Mouse (Mus musculus): ENCODE measurements around the gene Morn2.
"Not testable (repeated sequence)": the region's sequence is repeated elsewhere in the genome, so short reads cannot be mapped to it uniquely, and the experiment has no call there.

Gene Morn2
- long read RNA-seq, experiment 1, transcript Morn2-202 (5 exons, 656 nt), result major isoform, 13 of 14 reads
- long read RNA-seq, experiment 1, partial matches to known transcripts, result 0 of 14 reads
- long read RNA-seq, experiment 1, other reads (novel, unspliced or antisense), result 1 of 14 reads
- long read RNA-seq, experiment 2, transcript Morn2-202 (5 exons, 656 nt), result major isoform, 18 of 19 reads
- long read RNA-seq, experiment 2, partial matches to known transcripts, result 0 of 19 reads
- long read RNA-seq, experiment 2, other reads (novel, unspliced or antisense), result 1 of 19 reads

GRCm38 (mm10) chr17:80290074-80290657 lies at the start of gene Morn2, which contains the start of gene Dhx57:
Morn2 (plus strand) TSS chr17:80290203.
Dhx57 (minus strand) TSS chr17:80290476.
- intact Hi-C loops (cut with DNase I), result no loop called here

DNA sequence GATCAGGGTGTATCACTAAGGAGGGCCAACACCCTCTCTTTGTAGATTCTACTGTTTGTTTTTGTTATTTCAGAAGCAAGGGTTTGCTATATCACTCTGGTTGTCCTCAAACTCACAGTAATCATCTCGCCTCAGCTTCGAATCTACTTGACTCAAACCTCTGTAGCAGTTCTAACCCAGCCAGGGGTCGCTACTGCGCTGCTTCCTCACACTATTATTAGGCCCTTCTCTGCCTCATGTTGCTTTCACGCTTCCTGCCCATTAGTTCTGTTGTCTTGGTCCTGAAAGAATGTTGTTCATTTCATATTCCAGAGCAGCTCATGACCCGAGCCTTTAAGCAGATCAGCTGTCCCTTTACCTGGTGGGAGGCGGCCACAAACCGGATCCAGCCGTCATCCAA lies 48.4 kb upstream of the Morn2 start:
- intact Hi-C loops (cut with DNase I), result no loop called here

- intact Hi-C loops (cut with DNase I), result no loop called here
Observed at GRCm38 (mm10) chr17:80243116-80243515, 46.9 kb upstream of the Morn2 start.

DNA sequence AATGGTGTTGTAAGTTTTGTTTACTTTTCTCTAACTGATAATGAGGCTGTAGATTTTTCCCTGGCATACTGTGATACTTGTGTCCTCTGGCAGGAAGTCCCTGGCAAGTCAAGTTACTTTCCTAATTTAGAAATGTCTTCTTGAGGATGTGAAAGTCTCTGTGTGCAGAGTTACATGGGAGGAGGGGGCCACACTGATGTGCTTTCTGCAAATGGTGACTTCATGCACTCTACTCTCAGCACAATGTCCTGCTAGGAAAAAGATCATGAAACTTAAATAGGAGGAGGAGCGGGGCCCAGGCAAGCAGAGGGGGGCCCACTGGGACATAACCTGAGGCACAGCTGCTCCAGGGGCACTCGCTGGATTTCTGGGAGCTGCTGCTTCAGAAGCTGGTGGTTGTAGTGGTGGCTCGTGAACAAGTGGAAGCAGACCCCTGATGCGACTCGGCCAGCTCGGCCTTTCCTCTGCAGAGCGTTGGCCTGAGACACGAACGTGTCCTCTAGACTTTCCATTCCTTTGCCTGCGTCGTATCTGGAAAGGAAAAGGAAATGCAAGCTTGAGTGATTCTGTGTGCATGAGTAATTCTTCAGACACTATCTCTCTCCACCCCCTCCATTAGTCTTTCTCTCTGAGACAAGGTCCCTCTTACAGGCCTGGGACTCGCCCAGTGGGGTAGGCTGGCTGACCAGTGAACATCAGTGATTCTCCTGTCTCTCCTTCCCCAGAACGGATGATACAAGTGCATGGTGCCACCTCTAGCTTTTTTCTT lies 37.1 kb upstream of the Morn2 start:
- intact Hi-C loops (cut with DNase I), result no loop called here

GRCm38 (mm10) chr17:80254421-80254820 lies 35.6 kb upstream of the Morn2 start:
- intact Hi-C loops (cut with DNase I), result no loop called here

DNA sequence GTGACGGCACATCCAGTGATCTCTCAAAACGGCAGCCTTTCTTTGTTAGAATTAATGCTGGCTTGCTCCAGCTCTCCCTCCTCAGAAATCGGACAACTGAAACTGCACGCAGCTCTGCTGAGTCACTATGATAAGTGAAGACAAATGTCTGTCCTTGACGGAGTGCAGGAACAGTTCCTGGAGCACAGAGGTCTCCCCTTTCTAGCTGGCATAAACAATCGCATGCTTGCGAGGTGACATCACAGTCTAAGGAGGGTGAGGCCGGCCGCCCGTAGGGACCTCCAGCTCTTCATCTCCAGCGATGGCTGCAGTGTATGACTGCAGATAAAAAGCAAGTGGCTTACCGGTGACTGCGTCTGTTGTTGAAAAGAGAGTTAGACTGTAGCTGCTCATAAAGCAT lies 34.8 kb upstream of the Morn2 start:
- intact Hi-C loops (cut with DNase I), result no loop called here

DNA sequence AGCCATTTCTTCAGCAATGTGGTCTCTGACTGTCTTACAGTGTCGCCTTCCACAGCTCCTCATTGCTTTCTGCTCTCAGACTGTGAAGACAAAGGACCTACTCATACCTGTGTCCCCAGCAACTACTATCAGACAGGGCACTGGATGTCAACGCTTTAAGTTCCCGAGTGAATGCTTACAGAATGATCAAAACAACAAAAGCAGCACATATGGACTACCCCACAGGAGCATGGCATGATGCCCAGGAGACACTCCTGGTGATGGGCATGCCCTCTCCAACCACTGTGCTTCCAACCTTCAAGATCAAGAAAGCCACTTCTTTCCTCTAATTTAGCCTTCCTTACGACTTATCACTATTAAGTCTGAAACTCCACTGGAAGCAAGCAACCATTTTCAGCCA lies 22.9 kb upstream of the Morn2 start:
- intact Hi-C loops (cut with DNase I), result no loop called here

GRCm38 (mm10) chr17:80268151-80268550 lies 21.9 kb upstream of the Morn2 start:
- intact Hi-C loops (cut with DNase I), result no loop called here

DNA sequence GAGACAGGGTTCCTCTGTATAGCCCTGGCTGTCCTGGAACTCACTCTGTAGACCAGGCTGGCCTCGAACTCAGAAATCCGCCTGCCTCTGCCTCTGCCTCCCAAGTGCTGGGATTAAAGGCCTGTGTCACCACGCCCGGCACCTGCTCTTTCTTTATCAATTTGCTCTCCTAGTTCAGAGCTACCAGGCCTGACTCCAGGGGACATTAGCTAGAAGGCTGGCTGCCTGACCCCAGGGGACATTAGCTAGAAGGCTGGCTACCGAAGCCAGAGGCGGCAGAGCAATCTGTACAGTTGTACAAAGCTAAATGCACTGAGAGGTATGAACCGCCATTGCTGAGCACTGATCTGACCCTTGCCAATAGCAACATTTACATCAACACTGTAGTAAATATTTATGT lies 19.4 kb upstream of the Morn2 start:
- intact Hi-C loops (cut with DNase I), result not testable (repeated sequence)

DNA sequence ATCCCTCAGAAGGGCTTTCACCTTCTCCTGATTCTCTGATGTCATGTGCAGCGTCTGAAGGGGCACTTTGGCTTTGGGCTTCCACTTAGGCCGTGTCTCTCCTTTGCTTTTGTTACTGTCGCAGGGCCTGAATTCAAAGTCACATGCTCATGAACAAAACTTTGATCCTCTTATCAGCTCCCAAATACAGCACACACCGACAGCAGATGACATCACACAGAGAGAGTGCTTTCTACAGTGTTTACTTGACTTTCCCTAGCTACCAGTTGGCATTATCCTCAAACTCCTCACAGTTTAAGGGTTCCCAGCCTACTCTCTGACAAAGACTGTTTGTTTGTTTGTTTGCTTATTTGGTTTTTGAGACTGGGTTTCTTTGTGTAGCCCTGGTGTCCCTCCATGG lies 11.7 kb upstream of the Morn2 start:
- intact Hi-C loops (cut with DNase I), result no loop called here

DNA sequence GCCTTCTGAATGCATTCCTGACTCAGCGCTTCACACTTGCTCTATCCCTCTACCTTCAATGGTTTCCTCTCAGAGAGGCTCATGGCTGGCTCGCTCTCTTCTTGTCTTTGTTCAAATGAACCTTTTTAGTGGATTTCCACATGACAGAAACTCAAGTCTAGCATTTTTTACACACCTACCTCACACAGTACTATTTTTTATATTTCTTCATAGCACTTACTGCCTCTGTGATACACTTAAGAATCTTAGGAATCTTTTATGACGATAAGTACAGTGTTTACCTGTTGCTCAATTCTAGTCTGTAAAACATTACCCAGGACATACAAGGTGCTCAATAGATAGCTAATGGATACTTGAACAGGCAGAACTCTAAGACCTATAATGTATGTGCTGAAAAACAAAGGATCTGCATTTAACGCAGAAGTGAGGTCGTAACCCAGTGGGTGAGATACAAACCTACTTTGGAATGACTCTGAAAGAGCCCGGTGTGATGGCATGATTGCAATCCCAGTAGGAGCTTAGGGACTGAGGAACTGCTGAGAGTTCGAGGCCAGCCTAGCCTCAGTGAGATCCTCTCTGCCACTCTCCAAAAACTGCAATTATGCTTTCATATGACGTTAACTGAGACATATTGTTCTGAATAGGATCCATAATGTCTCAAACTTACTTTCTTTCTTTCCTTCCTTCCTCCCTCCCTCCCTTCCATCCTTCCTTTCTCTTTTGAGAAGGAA lies 10.5 kb upstream of the Morn2 start:
- intact Hi-C loops (cut with DNase I), result loop anchor here (5.0 kb wide), 1 partner anchor 283 kb away; no protein-coding TSS in a partner anchor

DNA sequence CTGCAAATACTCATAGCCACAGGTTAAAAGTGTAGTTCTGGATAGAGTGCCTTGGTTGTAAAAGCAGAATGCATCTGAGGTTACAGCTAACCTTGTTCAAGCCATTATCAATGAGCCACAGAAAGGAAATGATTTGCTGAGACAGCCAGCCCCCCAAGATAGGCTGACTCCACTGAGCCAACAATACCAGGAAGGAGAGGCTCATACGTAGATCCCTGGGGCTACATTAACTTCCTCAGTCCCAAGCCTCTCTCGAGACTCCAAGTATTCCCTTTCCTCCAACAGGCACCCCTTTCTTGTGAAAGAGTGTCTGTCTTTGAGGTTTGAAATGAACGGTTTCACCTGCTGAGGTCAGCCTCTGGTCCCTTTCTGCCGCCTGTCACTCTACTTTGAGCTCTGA lies 5.6 kb upstream of the Morn2 start:
- intact Hi-C loops (cut with DNase I), result loop anchor here (5.0 kb wide), 1 partner anchor 278 kb away; no protein-coding TSS in a partner anchor

DNA sequence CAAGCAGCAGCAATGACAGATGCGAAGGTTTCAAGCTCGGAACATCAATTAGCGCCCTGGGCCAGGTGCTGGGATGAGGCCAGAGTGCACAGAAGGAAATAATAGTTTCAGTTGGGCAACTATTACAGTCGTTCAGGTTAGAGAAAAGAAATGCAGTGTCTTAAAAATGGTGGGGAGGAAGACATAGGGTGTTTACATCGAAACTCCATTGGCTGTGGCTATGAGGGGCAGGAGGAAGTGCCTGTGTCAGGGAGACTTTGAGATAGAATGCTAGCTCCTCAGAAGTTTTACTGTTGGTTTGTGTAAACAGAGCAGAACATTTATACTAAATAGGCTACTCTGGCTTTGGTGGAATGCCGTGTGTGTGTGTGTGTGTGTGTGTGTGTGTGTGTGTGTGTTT lies 2.0 kb upstream of the Morn2 start:
- intact Hi-C loops (cut with DNase I), result no loop called here

DNA sequence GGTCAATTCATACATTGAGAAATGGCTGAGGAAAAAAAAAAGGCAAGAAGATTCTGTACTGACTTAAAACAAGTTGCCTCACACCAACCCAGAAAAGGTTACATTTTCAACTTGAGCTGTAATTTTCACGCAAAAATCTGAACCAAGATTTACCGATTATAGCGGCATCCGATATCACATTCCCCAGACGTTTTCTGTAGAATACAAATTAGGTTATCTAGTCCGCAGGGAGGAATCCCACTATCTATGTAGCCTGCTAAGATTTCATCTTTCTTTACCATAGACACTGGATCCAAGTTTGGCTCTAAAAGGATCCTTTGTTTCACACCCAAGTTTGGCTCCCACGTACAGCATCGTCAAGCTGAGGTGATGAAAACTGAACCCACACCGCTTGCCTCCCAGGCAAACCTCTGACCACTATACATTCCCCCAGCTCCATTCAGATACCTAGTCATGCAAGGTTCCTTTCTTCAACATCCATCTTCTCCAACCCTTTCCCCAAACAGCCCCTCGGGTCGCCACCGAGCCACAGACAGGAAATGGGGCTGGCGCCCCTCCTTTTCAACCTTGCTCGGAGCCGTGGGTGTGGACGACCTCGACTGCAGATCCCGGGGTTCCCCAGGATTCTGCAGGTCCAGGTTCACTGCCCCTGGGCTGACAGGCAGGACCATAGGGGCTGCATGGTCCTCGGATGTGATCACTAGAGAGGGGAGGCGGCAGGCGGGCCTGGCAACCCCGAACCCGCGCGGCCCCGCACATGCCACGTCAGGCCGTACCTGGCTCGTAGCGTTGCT lies 526 bp upstream of the Morn2 start:
- intact Hi-C loops (cut with DNase I), result no loop called here

DNA sequence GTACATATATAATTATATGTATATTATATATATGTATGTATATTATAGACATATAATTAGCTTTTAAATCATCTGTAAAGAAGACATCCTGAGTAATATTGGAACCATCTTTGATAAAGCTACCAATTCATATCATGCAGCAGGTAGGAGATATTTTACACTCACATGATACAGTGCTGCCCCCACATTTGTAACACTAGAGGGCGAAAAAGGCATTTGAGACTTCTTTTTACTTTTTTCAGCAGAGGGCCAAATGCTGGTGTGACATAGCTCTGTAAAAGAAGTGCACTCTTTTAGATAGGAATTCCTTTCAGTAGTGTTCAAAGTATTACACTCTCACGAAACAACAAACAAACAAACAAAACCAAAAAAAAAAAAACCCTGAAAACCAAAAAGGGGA lies 1.1 kb downstream of the Morn2 start:
- intact Hi-C loops (cut with DNase I), result no loop called here

GRCm38 (mm10) chr17:80295258-80295657 lies 5.3 kb downstream of the Morn2 start:
- intact Hi-C loops (cut with DNase I), result no loop called here

DNA sequence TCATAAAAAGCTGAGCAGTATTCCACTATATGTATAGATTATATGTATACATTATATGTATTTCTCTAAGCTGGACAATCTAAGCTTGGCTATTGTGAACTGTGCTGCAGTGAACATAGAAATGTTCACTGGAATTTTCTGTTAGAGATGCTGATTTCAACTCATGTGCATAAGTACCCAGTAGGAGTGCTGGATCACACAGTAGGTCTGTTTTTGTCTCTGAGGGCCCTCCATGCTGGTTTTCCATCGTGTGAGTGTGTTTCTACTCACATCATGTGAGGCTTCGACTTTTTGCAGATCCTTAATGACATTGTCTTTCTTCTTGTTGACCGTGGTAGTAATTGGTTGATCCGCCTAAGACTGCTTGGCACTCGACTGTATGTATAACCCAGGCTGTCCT lies 8.8 kb downstream of the Morn2 start:
- intact Hi-C loops (cut with DNase I), result no loop called here

GRCm38 (mm10) chr17:80307251-80307650 lies 17.2 kb downstream of the Morn2 start, which contains the start of gene Arhgef33:
Arhgef33 (plus strand) TSS chr17:80307407.
- intact Hi-C loops (cut with DNase I), result no loop called here

- intact Hi-C loops (cut with DNase I), result no loop called here
Observed at GRCm38 (mm10) chr17:80311761-80312160, 21.8 kb downstream of the Morn2 start.

DNA sequence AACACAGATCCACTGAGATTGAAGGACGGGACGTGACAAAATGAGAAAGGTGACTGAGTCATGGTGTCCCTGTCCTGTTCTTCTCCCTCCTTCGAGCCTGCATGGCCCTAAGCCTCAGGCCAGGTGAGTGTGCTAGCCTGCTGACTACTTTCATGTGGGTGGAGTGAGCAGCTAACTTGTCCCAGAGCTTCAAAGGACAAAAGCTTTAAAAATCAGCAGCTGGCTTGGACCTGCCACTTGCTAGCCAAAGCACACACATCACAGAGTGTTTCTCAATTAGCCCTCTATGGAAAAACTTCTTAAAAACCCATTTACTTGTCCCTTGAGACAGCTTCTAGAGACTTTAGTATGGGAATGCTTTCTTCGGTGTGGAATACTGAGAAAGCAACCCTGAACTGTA lies 22.4 kb downstream of the Morn2 start:
- intact Hi-C loops (cut with DNase I), result no loop called here

DNA sequence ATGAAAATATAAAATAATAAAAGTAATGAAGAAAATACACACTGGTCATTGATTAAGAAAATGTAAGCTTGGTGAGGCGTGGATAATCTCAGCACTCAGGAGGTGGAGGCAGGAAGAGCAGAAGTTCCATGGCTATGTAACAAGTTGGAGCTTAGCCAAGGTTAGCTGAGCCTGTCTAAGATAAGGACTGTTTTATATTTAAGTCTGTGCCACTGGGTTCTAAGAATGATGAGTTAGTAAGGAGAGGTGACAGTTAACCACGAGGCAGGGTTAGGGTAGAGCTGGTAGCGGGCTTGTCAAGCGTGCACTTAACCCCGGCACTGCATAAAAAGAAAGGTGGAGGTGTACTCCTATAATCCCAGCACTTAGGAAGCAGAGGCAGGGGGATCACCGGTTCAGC lies 32.2 kb downstream of the Morn2 start:
- intact Hi-C loops (cut with DNase I), result no loop called here
